Mouse (Mus musculus): ENCODE data around the gene Tnks1bp1. TPM values are rescaled to one million over a fixed set of nuclear protein-coding genes. Genes with fewer than 3 reads are reported as not detected.

Tnks1bp1 gene
- polyA plus RNA-seq, 1 experiment from 2014 or later: 6.1 TPM

DNA sequence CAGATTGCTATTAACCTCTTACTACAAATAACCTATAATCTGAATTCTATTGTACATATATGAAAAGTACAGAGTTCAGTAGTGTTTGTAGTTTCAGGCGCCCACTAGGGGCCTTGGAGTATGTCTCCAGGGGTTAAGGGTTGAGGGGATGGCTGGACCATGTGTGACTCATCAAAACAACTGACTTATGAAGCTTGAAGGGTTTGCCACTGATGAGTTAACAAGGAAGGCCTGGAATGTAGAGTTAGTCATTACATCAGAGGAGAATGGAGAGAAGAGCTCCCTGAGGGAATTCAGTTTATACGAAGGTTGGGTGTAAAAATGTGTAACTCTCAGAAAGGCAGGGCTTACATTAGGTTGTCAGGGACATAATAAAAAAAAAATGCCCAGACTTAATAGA, 50.2 kb downstream of the Tnks1bp1 start:
- Histone ChIP-seq H3K9ac (no peak overlapping the region), H3K36me3 (replicated peaks; ENCODE audit: control insufficient read depth, insufficient read depth) (no peaks in the 10 kb centered on the region), H3K4me2 (replicated peaks) (no peak overlapping the region), H3K4me3 (replicated peaks; ENCODE audit: low read length) (no peak overlapping the region), H3K27ac (no peak overlapping the region), H3K9me3 (ENCODE audit: control insufficient read depth, low read length) (no peaks in the 10 kb centered on the region), H3K27me3 (ENCODE audit: control insufficient read depth, insufficient read depth, low read length) (no peaks in the 10 kb centered on the region), H3K4me1 (replicated peaks; ENCODE audit: control insufficient read depth, insufficient read depth, low read length) (no peaks in the 10 kb centered on the region)
- no peak for ATAC-seq (ENCODE audit: low FRiP score)
- DNase-seq (ENCODE audit: low spot score): no peak
- 84% methylated on average over 2 of the region's 2 CpGs for WGBS

GRCm38 (mm10) chr2:85098824-85099511, 51.1 kb downstream of the Tnks1bp1 start:
- H3K27me3 ChIP-seq (ENCODE audit: control insufficient read depth, insufficient read depth, low read length): no peaks in the 10 kb centered on the region
- H3K36me3 ChIP-seq (replicated peaks; ENCODE audit: control insufficient read depth, insufficient read depth): no peaks in the 10 kb centered on the region
- no peaks in the 10 kb centered on the region for H3K4me1 ChIP-seq (replicated peaks; ENCODE audit: control insufficient read depth, insufficient read depth, low read length)
- DNase-seq (ENCODE audit: low spot score) (no peak), ATAC-seq (ENCODE audit: low FRiP score) (no peak)
- 85% methylated on average over 7 of the region's 7 CpGs for WGBS
- H3K9me3 ChIP-seq (ENCODE audit: control insufficient read depth, low read length): no peaks in the 10 kb centered on the region
- no peak overlapping the region for H3K4me3 ChIP-seq (replicated peaks; ENCODE audit: low read length)
- H3K4me2 ChIP-seq (replicated peaks): no peak overlapping the region
- H3K9ac ChIP-seq: no peak overlapping the region
- H3K27ac ChIP-seq: no peak overlapping the region

DNA sequence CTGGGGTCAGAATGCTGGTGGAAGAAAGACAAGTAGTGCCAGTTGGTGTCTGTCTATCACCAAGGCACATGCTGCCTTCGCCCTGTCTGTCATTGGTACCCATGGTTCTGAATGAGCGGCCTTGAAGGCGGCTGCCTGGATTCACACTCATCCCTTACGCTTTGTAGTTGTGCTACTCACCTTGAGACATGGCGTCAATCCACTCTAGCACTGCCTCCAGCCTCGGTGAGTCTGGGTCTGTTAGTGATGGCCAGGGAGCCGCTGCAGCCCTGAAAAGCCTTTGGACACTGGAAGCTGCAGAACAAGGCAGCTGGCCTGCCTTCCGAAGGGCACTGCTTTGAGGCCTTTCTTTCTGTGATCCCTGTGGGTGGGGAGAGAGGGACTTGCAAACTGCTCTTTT, 55.4 kb downstream of the Tnks1bp1 start:
- H3K9me3 ChIP-seq (ENCODE audit: control insufficient read depth, low read length): no peaks in the 10 kb centered on the region
- H3K4me3 ChIP-seq (replicated peaks; ENCODE audit: low read length): no peak overlapping the region
- DNase-seq (ENCODE audit: low spot score) (no peak), ATAC-seq (ENCODE audit: low FRiP score) (no peak)
- H3K4me2 ChIP-seq (replicated peaks): no peak overlapping the region
- no peaks in the 10 kb centered on the region for H3K27me3 ChIP-seq (ENCODE audit: control insufficient read depth, insufficient read depth, low read length)
- no peak overlapping the region for H3K9ac ChIP-seq
- WGBS: 76% methylated on average over 8 of the region's 8 CpGs
- no peak overlapping the region for H3K27ac ChIP-seq
- no peaks in the 10 kb centered on the region for H3K36me3 ChIP-seq (replicated peaks; ENCODE audit: control insufficient read depth, insufficient read depth)
- no peaks in the 10 kb centered on the region for H3K4me1 ChIP-seq (replicated peaks; ENCODE audit: control insufficient read depth, insufficient read depth, low read length)

DNA sequence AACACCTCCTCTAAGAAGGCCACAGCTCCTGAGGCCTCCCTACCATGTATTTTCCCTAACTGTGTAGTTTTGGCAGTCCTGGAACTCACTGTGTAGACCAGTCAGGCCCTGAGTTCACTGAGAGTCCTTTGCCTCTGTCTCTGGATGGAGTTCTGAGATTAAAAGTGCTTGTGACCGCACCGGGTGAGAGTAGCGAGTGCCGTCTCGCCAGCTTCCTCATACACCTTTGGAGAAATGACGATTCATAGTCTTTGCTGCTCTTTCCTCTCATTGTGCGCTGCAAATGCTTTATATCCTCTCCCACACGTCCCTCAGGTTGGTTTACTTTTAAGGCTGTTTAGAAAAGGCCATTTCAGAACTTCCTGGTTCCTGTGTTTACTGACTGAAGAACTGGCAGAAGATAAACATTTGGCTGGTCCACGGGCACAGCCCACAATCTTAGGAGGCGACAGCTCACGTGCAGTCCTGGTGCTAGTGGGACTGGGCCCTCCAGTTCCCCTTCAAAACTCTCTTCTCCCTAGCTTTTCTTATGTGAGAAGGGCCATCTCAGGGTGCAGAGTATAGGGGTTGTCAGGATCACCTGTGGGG, 57.7 kb downstream of the Tnks1bp1 start:
- WGBS: 87% methylated on average over 11 of the region's 11 CpGs
- H3K4me1 ChIP-seq (replicated peaks; ENCODE audit: control insufficient read depth, insufficient read depth, low read length): no peaks in the 10 kb centered on the region
- no peaks in the 10 kb centered on the region for H3K27me3 ChIP-seq (ENCODE audit: control insufficient read depth, insufficient read depth, low read length)
- H3K4me2 ChIP-seq (replicated peaks): no peak overlapping the region
- ATAC-seq (ENCODE audit: low FRiP score): no peak
- H3K27ac ChIP-seq: no peak overlapping the region
- no peak for DNase-seq (ENCODE audit: low spot score)
- no peak overlapping the region for H3K4me3 ChIP-seq (replicated peaks; ENCODE audit: low read length)
- no peaks in the 10 kb centered on the region for H3K9me3 ChIP-seq (ENCODE audit: control insufficient read depth, low read length)
- no peak overlapping the region for H3K9ac ChIP-seq
- no peaks in the 10 kb centered on the region for H3K36me3 ChIP-seq (replicated peaks; ENCODE audit: control insufficient read depth, insufficient read depth)

DNA sequence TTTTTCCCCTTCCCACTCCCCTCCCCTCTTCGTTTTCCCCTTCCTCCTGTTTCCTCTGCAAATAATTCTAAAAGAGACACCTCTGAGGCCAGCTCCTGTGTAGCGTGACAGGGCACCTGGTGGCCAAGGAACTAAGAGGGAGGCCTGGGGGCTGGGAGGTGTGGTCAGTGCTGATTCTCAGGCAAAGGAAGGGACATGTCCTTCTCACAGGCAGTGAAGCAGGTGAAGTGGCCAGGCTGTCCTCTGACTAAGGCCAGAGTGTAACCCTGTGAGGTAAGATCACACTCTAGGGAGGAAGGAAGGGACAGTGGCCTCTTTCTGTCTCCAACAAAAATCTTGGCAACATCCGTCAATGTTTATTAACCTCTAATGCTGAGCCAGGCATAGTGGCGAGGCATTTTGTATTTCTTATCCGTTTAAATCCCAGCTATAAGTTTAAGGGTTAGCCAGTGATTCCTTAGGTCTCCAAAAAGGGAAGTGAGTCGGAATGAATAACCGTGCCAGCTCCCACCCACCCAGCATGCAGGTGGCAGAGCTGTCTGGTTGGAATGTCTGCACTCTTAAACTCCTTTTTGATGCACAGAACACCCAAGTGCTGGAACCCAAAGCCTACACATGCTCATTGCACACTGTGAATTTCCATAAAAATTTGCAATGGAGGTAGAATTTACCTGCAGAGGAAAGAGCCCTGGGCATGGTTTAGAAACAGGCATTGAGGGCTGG, 58.4 kb downstream of the Tnks1bp1 start:
- H3K4me2 ChIP-seq (replicated peaks): no peak overlapping the region
- no peak for DNase-seq (ENCODE audit: low spot score)

GRCm38 (mm10) chr2:85106941-85107340, 59.1 kb downstream of the Tnks1bp1 start:
- Histone ChIP-seq H3K36me3 (replicated peaks; ENCODE audit: control insufficient read depth, insufficient read depth) (no peaks in the 10 kb centered on the region), H3K9ac (no peak overlapping the region), H3K4me3 (replicated peaks; ENCODE audit: low read length) (no peak overlapping the region), H3K4me1 (replicated peaks; ENCODE audit: control insufficient read depth, insufficient read depth, low read length) (no peaks in the 10 kb centered on the region), H3K27ac (no peak overlapping the region), H3K9me3 (ENCODE audit: control insufficient read depth, low read length) (no peaks in the 10 kb centered on the region), H3K4me2 (replicated peaks) (no peak overlapping the region), H3K27me3 (ENCODE audit: control insufficient read depth, insufficient read depth, low read length) (no peaks in the 10 kb centered on the region)
- WGBS: 82% methylated on average over 4 of the region's 4 CpGs
- ATAC-seq (ENCODE audit: low FRiP score) (no peak), DNase-seq (ENCODE audit: low spot score) (no peak)

More for the DNA sequence above, 58.4 kb downstream of the Tnks1bp1 start:
- H3K4me1 ChIP-seq (replicated peaks; ENCODE audit: control insufficient read depth, insufficient read depth, low read length): no peaks in the 10 kb centered on the region
- no peak for ATAC-seq (ENCODE audit: low FRiP score)
- H3K4me3 ChIP-seq (replicated peaks; ENCODE audit: low read length): no peak overlapping the region
- no peak overlapping the region for H3K9ac ChIP-seq
- no peaks in the 10 kb centered on the region for H3K27me3 ChIP-seq (ENCODE audit: control insufficient read depth, insufficient read depth, low read length)
- H3K36me3 ChIP-seq (replicated peaks; ENCODE audit: control insufficient read depth, insufficient read depth): no peaks in the 10 kb centered on the region
- H3K27ac ChIP-seq: no peak overlapping the region
- 81% methylated on average over 7 of the region's 7 CpGs for WGBS
- H3K9me3 ChIP-seq (ENCODE audit: control insufficient read depth, low read length): no peaks in the 10 kb centered on the region

DNA sequence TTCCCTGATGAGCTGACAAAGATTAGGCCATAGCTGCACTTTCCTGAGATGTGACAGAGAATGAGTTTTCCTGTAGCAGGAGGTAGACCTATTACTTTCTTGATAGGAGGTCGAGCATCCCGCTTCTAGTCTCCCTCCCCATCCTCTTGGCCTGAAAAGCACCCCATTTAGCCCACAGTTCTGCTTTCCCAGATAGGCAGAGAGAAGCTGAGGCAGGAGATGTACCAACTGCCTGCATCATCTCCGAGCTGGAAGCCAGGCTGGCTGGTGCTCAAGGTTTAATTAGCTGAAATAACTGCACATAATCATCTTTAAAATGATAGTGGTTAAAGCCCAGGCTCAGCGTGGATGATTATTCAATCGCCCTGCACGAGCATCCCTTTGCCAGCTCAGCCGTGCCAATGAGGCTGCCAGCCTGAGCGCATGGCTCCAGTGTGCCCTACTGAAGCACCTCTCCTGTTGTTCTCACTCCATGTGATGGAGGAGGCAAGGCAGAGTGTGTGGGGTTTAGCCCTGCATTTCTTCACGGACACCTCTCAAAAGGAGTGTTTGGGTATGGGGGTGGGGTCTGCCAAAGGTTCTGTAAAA, 62.6 kb downstream of the Tnks1bp1 start:
- H3K27me3 ChIP-seq (ENCODE audit: control insufficient read depth, insufficient read depth, low read length): no peaks in the 10 kb centered on the region
- DNase-seq (ENCODE audit: low spot score) (no peak), ATAC-seq (ENCODE audit: low FRiP score) (peak; percentile 73; the same call in 1 of the 2 replicates)
- no peak overlapping the region for H3K27ac ChIP-seq
- no peak overlapping the region for H3K9ac ChIP-seq
- 69% methylated on average over 9 of the region's 9 CpGs for WGBS
- no peaks in the 10 kb centered on the region for H3K4me1 ChIP-seq (replicated peaks; ENCODE audit: control insufficient read depth, insufficient read depth, low read length)
- H3K9me3 ChIP-seq (ENCODE audit: control insufficient read depth, low read length): no peaks in the 10 kb centered on the region
- H3K4me2 ChIP-seq (replicated peaks): no peak overlapping the region
- no peak overlapping the region for H3K4me3 ChIP-seq (replicated peaks; ENCODE audit: low read length)
- H3K36me3 ChIP-seq (replicated peaks; ENCODE audit: control insufficient read depth, insufficient read depth): no peaks in the 10 kb centered on the region

Data from hindbrain, embryonic 14.5 days (tissue).